Mouse (Mus musculus) kidney, embryonic 16.5 days (tissue): ENCODE results near the gene 4632433K11Rik. TPM values are rescaled to one million over a fixed set of nuclear protein-coding genes. Genes with fewer than 3 reads are reported as not detected.

ENCODE experiments used
- ATAC-seq: fragments of 200-750 bp; cut with Nextera tagmentation; 2 replicates; pipeline ENCODE4 v1.8.0; 2017; ENCODE audit warnings: moderate TSS enrichment; ENCODE audit not compliant: low FRiP score, low TSS enrichment
- H3K27ac ChIP-seq: fragments of 300-500 bp; sonication (generic); 2 replicates; pipeline ENCODE4 v1.5.1; 2014; ENCODE audit warnings: low read length
- H3K27me3 ChIP-seq: fragments of 300-500 bp; sonication (generic); 2 replicates; pipeline ENCODE4 v1.6.1; 2014; ENCODE audit warnings: low read length, control low read depth, mixed read lengths; ENCODE audit not compliant: insufficient read depth
- H3K36me3 ChIP-seq: fragments of 300-500 bp; sonication (generic); 2 replicates; pipeline ENCODE4 v1.6.1; 2014; ENCODE audit warnings: low read length, control low read depth, mixed read lengths; ENCODE audit not compliant: insufficient read depth
- H3K4me1 ChIP-seq: fragments of 300-500 bp; sonication (generic); 2 replicates; pipeline ENCODE4 v1.6.1; 2014; ENCODE audit warnings: low read length, control low read depth, mixed read lengths; ENCODE audit not compliant: insufficient read depth
- H3K4me2 ChIP-seq: fragments of 300-500 bp; sonication (generic); replicated peaks from 2 replicates; pipeline ENCODE4 v1.6.1; 2014; ENCODE audit warnings: low read depth, low read length
- H3K4me3 ChIP-seq: fragments of 300-500 bp; sonication (generic); 2 replicates; pipeline ENCODE4 v1.5.1; 2014; ENCODE audit warnings: mild to moderate bottlenecking, low read length
- H3K9ac ChIP-seq: fragments of 300-500 bp; sonication (generic); replicated peaks from 2 replicates; pipeline ENCODE4 v1.6.1; 2014; ENCODE audit warnings: low read length
- H3K9me3 ChIP-seq: fragments of 300-500 bp; sonication (generic); 2 replicates; pipeline ENCODE4 v1.6.1; 2016; ENCODE audit warnings: low read length, control low read depth
- WGBS: fragments of 180-500 bp; shearing (Covaris S2); extraction: QIAGEN DNeasy Blood & Tissue Kit; methylation state at CpG from one replicate; pipeline ENCODE4 v1.1.7; 2014; 5-methylcytosine and 5-hydroxymethylcytosine counted together
- polyA plus RNA-seq: library from polyadenylated mRNA; unstranded; fragments of >200 nt; fragmentation: Nextera tagmentation; extraction: Ambion mirVana; gene quantifications from 2 replicates; pipeline ENCODE4 v1.2.1, GENCODE M21; 2015

Gene 4632433K11Rik
- polyA plus RNA-seq, 1 experiment from 2014 or later, result 1.3 TPM

GRCm38 (mm10) chr7:5037467-5037866 lies 3.5 kb downstream of the 4632433K11Rik start:
- Histone ChIP-seq H3K9ac (no peak overlapping the region), H3K36me3 (peaks cover 43% of the 10 kb centered on the region), H3K27me3 (no peaks in the 10 kb centered on the region), H3K9me3 (peaks cover 10% of the 10 kb centered on the region; the same call in 1 of the 2 replicates), H3K27ac (peak overlapping the region; percentile 99), H3K4me1 (peaks cover 16% of the 10 kb centered on the region; the same call in 1 of the 2 replicates), H3K4me2 (peak overlapping the region; percentile 48), H3K4me3 (peak overlapping the region; percentile 81)
- no peak for ATAC-seq
- 87% methylated on average over 8 of the region's 8 CpGs for whole genome bisulfite sequencing

GRCm38 (mm10) chr7:5038109-5038732 lies 4.3 kb downstream of the 4632433K11Rik start, which contains the start of gene Zfp784:
Gene Zfp784, minus strand, starts transcription at chr7:5038446.
- ATAC-seq, result peak; percentile 97
- peak within 1 kb of the TSS; percentile 81 for H3K4me3 ChIP-seq
- peaks cover 16% of the 10 kb centered on the region; the same call in 1 of the 2 replicates for H3K4me1 ChIP-seq
- peaks cover 35% of the 10 kb centered on the region for H3K36me3 ChIP-seq
- peaks cover 6% of the 10 kb centered on the region; the same call in 1 of the 2 replicates for H3K9me3 ChIP-seq
- H3K9ac ChIP-seq, result peak within 1 kb of the TSS; percentile 95
- under 1% methylated on average over 48 of the region's 48 CpGs for WGBS
- peak within 1 kb of the TSS; percentile 48 for H3K4me2 ChIP-seq
- H3K27me3 ChIP-seq, result no peaks in the 10 kb centered on the region
- H3K27ac ChIP-seq, result peak within 1 kb of the TSS; percentile 99

- Histone ChIP-seq H3K4me1 (peaks cover 16% of the 10 kb centered on the region; the same call in 1 of the 2 replicates), H3K36me3 (peaks cover 30% of the 10 kb centered on the region), H3K27ac (peak overlapping the region; percentile 99), H3K4me3 (peak overlapping the region; percentile 81), H3K4me2 (peak overlapping the region; percentile 48), H3K9ac (peak overlapping the region; percentile 95), H3K9me3 (peaks cover 6% of the 10 kb centered on the region; the same call in 1 of the 2 replicates), H3K27me3 (no peaks in the 10 kb centered on the region)
- 27% methylated on average over 5 of the region's 5 CpGs for WGBS
- no peak for ATAC-seq
Measured at GRCm38 (mm10) chr7:5038940-5039339, 5.0 kb downstream of the 4632433K11Rik start.

- Histone ChIP-seq H3K4me1 (no peaks in the 10 kb centered on the region), H3K36me3 (peaks cover 4% of the 10 kb centered on the region), H3K27me3 (no peaks in the 10 kb centered on the region), H3K4me2 (no peak overlapping the region), H3K9ac (no peak overlapping the region), H3K27ac (no peak overlapping the region), H3K4me3 (no peak overlapping the region), H3K9me3 (no peaks in the 10 kb centered on the region)
- no peak for ATAC-seq
- WGBS, result 79% methylated on average over 2 of the region's 2 CpGs
Measured at GRCm38 (mm10) chr7:5044981-5045380, 11.1 kb downstream of the 4632433K11Rik start.

GRCm38 (mm10) chr7:5046112-5046511 lies 12.2 kb downstream of the 4632433K11Rik start:
- Histone ChIP-seq H3K36me3 (peaks cover 3% of the 10 kb centered on the region), H3K4me3 (no peak overlapping the region), H3K9me3 (no peaks in the 10 kb centered on the region), H3K27me3 (no peaks in the 10 kb centered on the region), H3K4me2 (no peak overlapping the region), H3K9ac (no peak overlapping the region), H3K27ac (no peak overlapping the region), H3K4me1 (peaks cover 8% of the 10 kb centered on the region)
- no peak for ATAC-seq
- 64% methylated on average over 2 of the region's 2 CpGs for WGBS

- Histone ChIP-seq H3K4me2 (no peak overlapping the region), H3K27me3 (peaks cover 4% of the 10 kb centered on the region; the same call in 1 of the 2 replicates), H3K9ac (no peak overlapping the region), H3K27ac (no peak overlapping the region), H3K36me3 (no peaks in the 10 kb centered on the region), H3K4me1 (peaks cover 11% of the 10 kb centered on the region), H3K9me3 (no peaks in the 10 kb centered on the region), H3K4me3 (no peak overlapping the region)
- WGBS, result 33% methylated on average over 2 of the region's 2 CpGs
- no peak for ATAC-seq
Measured at GRCm38 (mm10) chr7:5047313-5047712, 13.4 kb downstream of the 4632433K11Rik start.

- peak; percentile 82 for ATAC-seq
- H3K27me3 ChIP-seq, result peaks cover 41% of the 10 kb centered on the region
- WGBS, result under 1% methylated on average over 65 of the region's 65 CpGs
Measured at GRCm38 (mm10) chr7:5051193-5052192, 17.6 kb downstream of the 4632433K11Rik start, which contains the start of gene Zfp580. Gene Zfp580, plus strand, starts transcription at chr7:5051538.

GRCm38 (mm10) chr7:5052438-5052837 lies 18.5 kb downstream of the 4632433K11Rik start:
- WGBS, result 2% methylated on average over 11 of the region's 12 CpGs
- peaks cover 38% of the 10 kb centered on the region for H3K4me1 ChIP-seq
- peaks cover 47% of the 10 kb centered on the region for H3K27me3 ChIP-seq
- H3K9me3 ChIP-seq, result no peaks in the 10 kb centered on the region
- H3K4me3 ChIP-seq, result peak overlapping the region; percentile 75
- no peak for ATAC-seq
- H3K27ac ChIP-seq, result peak overlapping the region; percentile 30; the same call in 1 of the 2 replicates
- no peaks in the 10 kb centered on the region for H3K36me3 ChIP-seq
- peak overlapping the region; percentile 93 for H3K4me2 ChIP-seq
- peak overlapping the region; percentile 90 for H3K9ac ChIP-seq

More at GRCm38 (mm10) chr7:5051193-5052192, 17.6 kb downstream of the 4632433K11Rik start, which contains the start of gene Zfp580:
- peak within 1 kb of the TSS; percentile 93 for H3K4me2 ChIP-seq
- peak within 1 kb of the TSS; percentile 75 for H3K4me3 ChIP-seq
- H3K9ac ChIP-seq, result peak within 1 kb of the TSS; percentile 90
- H3K4me1 ChIP-seq, result peaks cover 30% of the 10 kb centered on the region
- H3K36me3 ChIP-seq, result no peaks in the 10 kb centered on the region
- H3K9me3 ChIP-seq, result no peaks in the 10 kb centered on the region
- peak within 1 kb of the TSS; percentile 90 for H3K27ac ChIP-seq

- Histone ChIP-seq H3K4me1 (peaks cover 43% of the 10 kb centered on the region), H3K4me2 (peak overlapping the region; percentile 93), H3K9ac (peak overlapping the region; percentile 90), H3K9me3 (no peaks in the 10 kb centered on the region), H3K27ac (peak overlapping the region; percentile 30; the same call in 1 of the 2 replicates), H3K4me3 (peak overlapping the region; percentile 75), H3K36me3 (no peaks in the 10 kb centered on the region), H3K27me3 (peaks cover 52% of the 10 kb centered on the region)
- no peak for ATAC-seq
- 3% methylated on average over 40 of the region's 45 CpGs for WGBS
Measured at GRCm38 (mm10) chr7:5052931-5053343, 19.0 kb downstream of the 4632433K11Rik start.
